Mouse (Mus musculus): ENCODE results near the gene Atg4b. TPM values are rescaled to one million over a fixed set of nuclear protein-coding genes. Genes with fewer than 3 reads are reported as not detected.
A peak's percentile ranks its signal among the peaks of the same experiment; 100 is the strongest.

Atg4b gene
- polyA plus RNA-seq, 1 experiment from 2014 or later = 75.2 TPM

- H3K4me1 ChIP-seq = no peaks in the 10 kb centered on the region
- no peaks in the 10 kb centered on the region for H3K9me3 ChIP-seq
- no peaks in the 10 kb centered on the region for H3K36me3 ChIP-seq
- H3K9ac ChIP-seq = no peak overlapping the region
- no peak overlapping the region for H3K27ac ChIP-seq
- H3K27me3 ChIP-seq = no peaks in the 10 kb centered on the region
- no peak for ATAC-seq (ENCODE audit: borderline replicate concordance, extremely low read depth, low FRiP score, low TSS enrichment)
- WGBS = 85% methylated on average over 3 of the region's 3 CpGs
- H3K4me2 ChIP-seq = no peak overlapping the region
- no peak overlapping the region for H3K4me3 ChIP-seq
These were observed 15.4 kb upstream of the Atg4b start for GRCm38 (mm10) chr1:93735859-93736258.

GRCm38 (mm10) chr1:93737711-93738110 lies 13.6 kb upstream of the Atg4b start:
- ATAC-seq (ENCODE audit: borderline replicate concordance, extremely low read depth, low FRiP score, low TSS enrichment) = no peak
- 97% methylated on average over 5 of the region's 5 CpGs for WGBS
- Histone ChIP-seq H3K27me3 (no peaks in the 10 kb centered on the region), H3K4me2 (no peak overlapping the region), H3K9ac (no peak overlapping the region), H3K36me3 (0 out of 2 replicates have a peak, but pooled peaks cover 5% of the 10 kb centered on the region), H3K27ac (no peak overlapping the region), H3K9me3 (no peaks in the 10 kb centered on the region), H3K4me1 (0 out of 2 replicates have a peak, but pooled peaks cover 5% of the 10 kb centered on the region), H3K4me3 (no peak overlapping the region)

GRCm38 (mm10) chr1:93740671-93741070 lies 10.6 kb upstream of the Atg4b start:
- ATAC-seq (ENCODE audit: borderline replicate concordance, extremely low read depth, low FRiP score, low TSS enrichment) = no peak
- H3K4me2 ChIP-seq = no peak overlapping the region
- H3K9ac ChIP-seq = no peak overlapping the region
- 0 out of 2 replicates have a peak, but pooled peaks cover 5% of the 10 kb centered on the region for H3K36me3 ChIP-seq
- no peak overlapping the region for H3K27ac ChIP-seq
- H3K4me1 ChIP-seq = 0 out of 2 replicates have a peak, but pooled peaks cover 6% of the 10 kb centered on the region
- no peaks in the 10 kb centered on the region for H3K9me3 ChIP-seq
- H3K4me3 ChIP-seq = no peak overlapping the region
- no peaks in the 10 kb centered on the region for H3K27me3 ChIP-seq
- 100% methylated on average over 2 of the region's 2 CpGs for WGBS

- Histone ChIP-seq H3K27me3 (no peaks in the 10 kb centered on the region), H3K27ac (no peak overlapping the region), H3K36me3 (0 out of 2 replicates have a peak, but pooled peaks cover 5% of the 10 kb centered on the region), H3K4me2 (no peak overlapping the region), H3K4me3 (no peak overlapping the region), H3K4me1 (0 out of 2 replicates have a peak, but pooled peaks cover 6% of the 10 kb centered on the region), H3K9me3 (no peaks in the 10 kb centered on the region), H3K9ac (no peak overlapping the region)
- 42% methylated on average over 4 of the region's 4 CpGs for WGBS
- no peak for ATAC-seq (ENCODE audit: borderline replicate concordance, extremely low read depth, low FRiP score, low TSS enrichment)
These were observed 9.3 kb upstream of the Atg4b start for GRCm38 (mm10) chr1:93741987-93742386.

- Histone ChIP-seq H3K4me1 (0 out of 2 replicates have a peak, but pooled peaks cover 6% of the 10 kb centered on the region), H3K27ac (no peak overlapping the region), H3K9me3 (no peaks in the 10 kb centered on the region), H3K9ac (no peak overlapping the region), H3K27me3 (no peaks in the 10 kb centered on the region), H3K4me3 (no peak overlapping the region), H3K36me3 (0 out of 2 replicates have a peak, but pooled peaks cover 5% of the 10 kb centered on the region), H3K4me2 (no peak overlapping the region)
- no peak for ATAC-seq (ENCODE audit: borderline replicate concordance, extremely low read depth, low FRiP score, low TSS enrichment)
These were observed 8.4 kb upstream of the Atg4b start for GRCm38 (mm10) chr1:93742910-93743309.

- no peak overlapping the region for H3K4me3 ChIP-seq
- WGBS = 80% methylated on average over 5 of the region's 5 CpGs
- 0 out of 2 replicates have a peak, but pooled peaks cover 6% of the 10 kb centered on the region for H3K4me1 ChIP-seq
- H3K4me2 ChIP-seq = no peak overlapping the region
- H3K9ac ChIP-seq = no peak overlapping the region
- no peak overlapping the region for H3K27ac ChIP-seq
- no peak for ATAC-seq (ENCODE audit: borderline replicate concordance, extremely low read depth, low FRiP score, low TSS enrichment)
- peaks cover 24% of the 10 kb centered on the region for H3K36me3 ChIP-seq
- no peaks in the 10 kb centered on the region for H3K27me3 ChIP-seq
- H3K9me3 ChIP-seq = no peaks in the 10 kb centered on the region
These were observed 5.1 kb upstream of the Atg4b start for GRCm38 (mm10) chr1:93746179-93746578.

GRCm38 (mm10) chr1:93748539-93748938 lies 2.8 kb upstream of the Atg4b start:
- ATAC-seq (ENCODE audit: borderline replicate concordance, extremely low read depth, low FRiP score, low TSS enrichment) = no peak
- H3K4me2 ChIP-seq = no peak overlapping the region
- no peaks in the 10 kb centered on the region for H3K9me3 ChIP-seq
- H3K36me3 ChIP-seq = peaks cover 19% of the 10 kb centered on the region
- no peaks in the 10 kb centered on the region for H3K27me3 ChIP-seq
- H3K4me1 ChIP-seq = peaks cover 8% of the 10 kb centered on the region
- no peak overlapping the region for H3K4me3 ChIP-seq
- H3K27ac ChIP-seq = no peak overlapping the region
- H3K9ac ChIP-seq = no peak overlapping the region
- WGBS = 95% methylated on average over 1 of the region's 1 CpGs

GRCm38 (mm10) chr1:93753911-93754572 lies 2.7 kb downstream of the Atg4b start:
- peak; percentile 40 for ATAC-seq (ENCODE audit: borderline replicate concordance, extremely low read depth, low FRiP score, low TSS enrichment)
- Histone ChIP-seq H3K4me1 (peaks cover 24% of the 10 kb centered on the region), H3K36me3 (peaks cover 16% of the 10 kb centered on the region), H3K4me2 (peak overlapping the region; percentile 90), H3K27me3 (no peaks in the 10 kb centered on the region), H3K27ac (peak overlapping the region; percentile 85), H3K9me3 (no peaks in the 10 kb centered on the region), H3K9ac (peak overlapping the region; percentile 85), H3K4me3 (peak overlapping the region; percentile 80)
- under 1% methylated on average over 59 of the region's 59 CpGs for WGBS

- H3K4me2 ChIP-seq = peak within 1 kb of the TSS; percentile 90
- no peaks in the 10 kb centered on the region for H3K9me3 ChIP-seq
- H3K4me1 ChIP-seq = peaks cover 24% of the 10 kb centered on the region
- H3K4me3 ChIP-seq = peak within 1 kb of the TSS; percentile 80
- H3K36me3 ChIP-seq = peaks cover 9% of the 10 kb centered on the region
- H3K27ac ChIP-seq = peak within 1 kb of the TSS; percentile 85
- WGBS = under 1% methylated on average over 120 of the region's 121 CpGs
- peak; percentile 92 for ATAC-seq (ENCODE audit: borderline replicate concordance, extremely low read depth, low FRiP score, low TSS enrichment)
- H3K27me3 ChIP-seq = no peaks in the 10 kb centered on the region
- H3K9ac ChIP-seq = peak within 1 kb of the TSS; percentile 85
These were observed 3.4 kb downstream of the Atg4b start, which contains the start of gene Thap4 for GRCm38 (mm10) chr1:93754573-93755290. Gene Thap4 (minus strand): TSS chr1:93754864.

GRCm38 (mm10) chr1:93755291-93755610 lies 4.0 kb downstream of the Atg4b start:
- ATAC-seq (ENCODE audit: borderline replicate concordance, extremely low read depth, low FRiP score, low TSS enrichment) = no peak
- H3K36me3 ChIP-seq = peaks cover 4% of the 10 kb centered on the region; the same call in 1 of the 2 replicates
- 1% methylated on average over 13 of the region's 13 CpGs for WGBS
- peak overlapping the region; percentile 90 for H3K4me2 ChIP-seq
- peak overlapping the region; percentile 85 for H3K27ac ChIP-seq
- H3K4me1 ChIP-seq = peaks cover 24% of the 10 kb centered on the region
- peak overlapping the region; percentile 80 for H3K4me3 ChIP-seq
- peak overlapping the region; percentile 85 for H3K9ac ChIP-seq
- H3K27me3 ChIP-seq = no peaks in the 10 kb centered on the region
- H3K9me3 ChIP-seq = no peaks in the 10 kb centered on the region

GRCm38 (mm10) chr1:93755618-93756017 lies 4.3 kb downstream of the Atg4b start:
- Histone ChIP-seq H3K4me1 (peaks cover 24% of the 10 kb centered on the region), H3K27ac (no peak overlapping the region)
- 19% methylated on average over 7 of the region's 7 CpGs for WGBS

GRCm38 (mm10) chr1:93756154-93756553 lies 4.9 kb downstream of the Atg4b start:
- 0 out of 2 replicates have a peak overlapping the region, but pooled peaks have one; percentile 85 for H3K9ac ChIP-seq
- no peak overlapping the region for H3K27ac ChIP-seq
- H3K4me3 ChIP-seq = no peak overlapping the region; the same call in 1 of the 2 replicates
- peaks cover 24% of the 10 kb centered on the region for H3K4me1 ChIP-seq
- ATAC-seq (ENCODE audit: borderline replicate concordance, extremely low read depth, low FRiP score, low TSS enrichment) = no peak
- H3K36me3 ChIP-seq = no peaks in the 10 kb centered on the region
- no peaks in the 10 kb centered on the region for H3K9me3 ChIP-seq
- H3K27me3 ChIP-seq = no peaks in the 10 kb centered on the region
- H3K4me2 ChIP-seq = peak overlapping the region; percentile 90; the same call in 1 of the 2 replicates

More at GRCm38 (mm10) chr1:93755618-93756017, 4.3 kb downstream of the Atg4b start:
- H3K4me3 ChIP-seq = peak overlapping the region; percentile 80
- H3K4me2 ChIP-seq = peak overlapping the region; percentile 90
- H3K27me3 ChIP-seq = no peaks in the 10 kb centered on the region
- H3K9ac ChIP-seq = peak overlapping the region; percentile 85
- no peak for ATAC-seq (ENCODE audit: borderline replicate concordance, extremely low read depth, low FRiP score, low TSS enrichment)
- H3K9me3 ChIP-seq = no peaks in the 10 kb centered on the region
- H3K36me3 ChIP-seq = 0 out of 2 replicates have a peak, but pooled peaks cover under 1% of the 10 kb centered on the region
